Mouse (Mus musculus): ENCODE data around the gene Zfp169. TPM values are rescaled to one million over a fixed set of nuclear protein-coding genes. Genes with fewer than 3 reads are reported as not detected.

The Zfp169 gene
- polyA plus RNA-seq, 1 experiment from 2014 or later: 7.4 TPM

DNA sequence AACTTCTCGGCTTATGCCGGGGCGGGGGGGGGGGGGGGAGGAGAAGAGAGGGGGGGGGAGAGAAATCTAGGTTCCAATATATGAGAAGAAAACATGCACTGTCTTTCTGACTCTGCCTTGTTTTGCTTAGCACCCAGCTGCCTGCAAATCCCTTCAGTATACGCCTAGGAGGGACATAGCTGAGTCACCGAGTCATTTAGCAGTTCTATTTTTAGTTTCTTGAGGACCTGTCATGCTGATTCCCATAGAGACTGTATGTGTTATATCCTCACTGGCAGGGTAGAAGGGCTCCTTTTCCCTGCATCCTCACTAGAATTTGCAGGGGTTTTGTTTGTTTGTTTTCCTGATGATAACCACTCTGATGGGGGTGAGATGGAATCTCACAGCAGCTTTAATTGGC, 20.1 kb downstream of the Zfp169 start:
- peaks cover 57% of the 10 kb centered on the region for H3K36me3 ChIP-seq (ENCODE audit: control insufficient read depth, insufficient read depth, low read length)
- 95% methylated on average over 5 of the region's 5 CpGs for WGBS

DNA sequence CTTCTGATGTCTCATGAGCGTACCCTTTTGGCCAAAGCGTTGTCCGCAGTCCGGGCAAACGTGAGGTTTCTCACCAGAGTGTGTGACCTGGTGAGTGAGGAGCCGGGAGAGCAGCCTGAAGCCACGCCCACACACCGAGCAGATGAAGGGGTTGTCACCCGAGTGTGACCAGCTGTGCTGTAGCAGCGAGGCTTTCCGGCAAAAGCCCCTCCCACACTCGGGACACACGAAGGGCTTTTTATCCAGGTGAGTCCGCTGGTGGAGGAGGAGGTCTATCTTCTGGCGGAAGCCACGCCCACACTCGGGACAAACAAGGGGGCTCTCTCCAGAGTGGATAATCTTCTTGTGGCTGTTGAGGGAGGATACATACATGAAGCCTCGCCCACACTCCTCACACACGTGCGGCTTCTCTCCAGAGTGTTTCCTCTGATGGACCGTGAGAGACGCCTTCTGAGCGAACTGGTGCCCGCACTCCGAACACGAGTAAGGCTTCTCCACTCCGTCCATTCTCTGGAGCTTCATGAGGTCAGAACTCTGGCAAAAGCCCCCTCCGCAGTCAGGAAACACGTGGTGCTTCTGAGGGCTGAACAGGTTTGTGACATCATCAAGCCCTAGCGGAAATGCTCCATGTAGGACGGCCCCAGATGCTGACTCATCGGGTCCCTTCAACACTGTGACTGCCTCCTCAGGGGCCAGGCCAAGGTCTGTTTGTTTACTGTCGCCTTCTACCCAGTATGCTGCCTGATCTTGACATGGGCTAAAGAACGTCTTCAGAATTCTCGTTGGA, 22.7 kb downstream of the Zfp169 start:
- H3K4me3 ChIP-seq (replicated peaks; ENCODE audit: low read depth, low read length): no peak overlapping the region
- no peaks in the 10 kb centered on the region for H3K4me1 ChIP-seq (ENCODE audit: control insufficient read depth, insufficient read depth, low read length)
- no peak for ATAC-seq (ENCODE audit: low FRiP score, low TSS enrichment)
- no peaks in the 10 kb centered on the region for H3K27me3 ChIP-seq (ENCODE audit: control insufficient read depth, insufficient read depth, low read length)
- 88% methylated on average over 35 of the region's 35 CpGs for WGBS
- H3K4me2 ChIP-seq (ENCODE audit: low read length): no peak overlapping the region
- no peak for DNase-seq
- peaks cover 62% of the 10 kb centered on the region for H3K36me3 ChIP-seq (ENCODE audit: control insufficient read depth, insufficient read depth, low read length)
- H3K27ac ChIP-seq (replicated peaks; ENCODE audit: low read depth, low read length): no peak overlapping the region
- H3K9ac ChIP-seq (replicated peaks; ENCODE audit: low read length): no peak overlapping the region
- peaks cover under 1% of the 10 kb centered on the region; the same call in 1 of the 2 replicates for H3K9me3 ChIP-seq (ENCODE audit: control insufficient read depth, low read length)

More for the DNA sequence above, 20.1 kb downstream of the Zfp169 start:
- H3K9me3 ChIP-seq (ENCODE audit: control insufficient read depth, low read length): peaks cover 5% of the 10 kb centered on the region; the same call in 1 of the 2 replicates
- DNase-seq: no peak
- no peak overlapping the region for H3K4me2 ChIP-seq (ENCODE audit: low read length)
- no peak for ATAC-seq (ENCODE audit: low FRiP score, low TSS enrichment)
- no peak overlapping the region for H3K9ac ChIP-seq (replicated peaks; ENCODE audit: low read length)
- H3K4me3 ChIP-seq (replicated peaks; ENCODE audit: low read depth, low read length): no peak overlapping the region
- H3K27ac ChIP-seq (replicated peaks; ENCODE audit: low read depth, low read length): no peak overlapping the region
- peaks cover 2% of the 10 kb centered on the region for H3K4me1 ChIP-seq (ENCODE audit: control insufficient read depth, insufficient read depth, low read length)
- no peaks in the 10 kb centered on the region for H3K27me3 ChIP-seq (ENCODE audit: control insufficient read depth, insufficient read depth, low read length)

GRCm38 (mm10) chr13:48483606-48484005, 29.6 kb downstream of the Zfp169 start:
- H3K36me3 ChIP-seq (ENCODE audit: control insufficient read depth, insufficient read depth, low read length): peaks cover 22% of the 10 kb centered on the region
- WGBS: 94% methylated on average over 4 of the region's 4 CpGs
- H3K27ac ChIP-seq (replicated peaks; ENCODE audit: low read depth, low read length): no peak overlapping the region
- ATAC-seq (ENCODE audit: low FRiP score, low TSS enrichment) (no peak), DNase-seq (no peak)
- no peaks in the 10 kb centered on the region for H3K27me3 ChIP-seq (ENCODE audit: control insufficient read depth, insufficient read depth, low read length)
- no peak overlapping the region for H3K4me2 ChIP-seq (ENCODE audit: low read length)
- no peak overlapping the region for H3K4me3 ChIP-seq (replicated peaks; ENCODE audit: low read depth, low read length)
- no peaks in the 10 kb centered on the region for H3K9me3 ChIP-seq (ENCODE audit: control insufficient read depth, low read length)
- H3K4me1 ChIP-seq (ENCODE audit: control insufficient read depth, insufficient read depth, low read length): no peaks in the 10 kb centered on the region
- no peak overlapping the region for H3K9ac ChIP-seq (replicated peaks; ENCODE audit: low read length)

DNA sequence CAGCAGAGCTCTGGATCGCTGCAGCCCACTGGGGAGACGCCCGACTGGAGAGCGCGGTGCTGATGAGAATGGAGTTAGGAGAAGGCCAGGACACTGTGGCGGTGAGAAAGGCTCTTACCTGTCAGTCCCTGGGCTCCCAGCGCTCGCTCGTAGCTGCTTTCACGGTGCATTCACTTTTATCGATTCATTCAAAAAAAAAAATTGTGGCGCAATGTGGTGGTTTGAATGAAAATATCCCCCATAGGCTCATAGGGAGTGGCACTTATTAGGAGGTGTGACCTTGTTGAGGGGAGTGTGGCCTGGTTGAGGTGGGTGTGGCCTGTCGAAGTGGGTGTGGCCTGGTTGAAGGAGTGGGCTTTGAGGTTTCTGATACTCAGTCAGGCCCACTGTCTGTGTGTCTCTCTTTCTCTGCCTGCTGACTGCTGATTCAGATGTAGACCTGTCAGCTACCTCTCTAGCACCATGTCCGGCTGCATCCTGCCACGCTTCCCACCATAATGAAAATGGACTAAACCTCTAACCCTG, 44.5 kb downstream of the Zfp169 start:
- no peaks in the 10 kb centered on the region for H3K27me3 ChIP-seq (ENCODE audit: control insufficient read depth, insufficient read depth, low read length)
- H3K27ac ChIP-seq (replicated peaks; ENCODE audit: low read depth, low read length): no peak overlapping the region
- no peaks in the 10 kb centered on the region for H3K9me3 ChIP-seq (ENCODE audit: control insufficient read depth, low read length)
- ATAC-seq (ENCODE audit: low FRiP score, low TSS enrichment): no peak
- H3K4me2 ChIP-seq (ENCODE audit: low read length): no peak overlapping the region
- 72% methylated on average over 15 of the region's 15 CpGs for WGBS
- peaks cover 21% of the 10 kb centered on the region for H3K4me1 ChIP-seq (ENCODE audit: control insufficient read depth, insufficient read depth, low read length)
- H3K4me3 ChIP-seq (replicated peaks; ENCODE audit: low read depth, low read length): no peak overlapping the region
- no peak for DNase-seq
- H3K36me3 ChIP-seq (ENCODE audit: control insufficient read depth, insufficient read depth, low read length): no peaks in the 10 kb centered on the region
- H3K9ac ChIP-seq (replicated peaks; ENCODE audit: low read length): no peak overlapping the region

DNA sequence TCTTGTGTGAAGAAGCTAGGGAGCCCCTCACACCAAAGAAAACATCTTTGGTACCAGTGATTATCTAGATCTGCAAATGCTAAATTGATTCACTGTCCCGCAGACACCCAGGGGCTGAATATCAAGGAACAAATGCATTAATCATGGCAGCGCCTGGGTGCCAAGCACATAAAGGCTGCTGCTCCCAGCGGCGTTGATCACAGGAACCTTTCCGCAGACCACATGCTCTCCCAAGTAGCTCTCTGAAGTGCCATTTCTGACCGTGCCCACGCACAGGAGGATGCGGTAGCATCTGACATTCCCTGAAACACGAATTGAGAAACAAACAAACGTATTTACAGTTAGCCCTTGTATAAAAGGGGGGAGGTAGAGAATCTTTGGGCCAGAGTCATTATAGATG, 47.1 kb downstream of the Zfp169 start:
- Histone ChIP-seq H3K4me2 (ENCODE audit: low read length) (no peak overlapping the region), H3K27ac (replicated peaks; ENCODE audit: low read depth, low read length) (peak overlapping the region; percentile 77), H3K9me3 (ENCODE audit: control insufficient read depth, low read length) (no peaks in the 10 kb centered on the region), H3K4me3 (replicated peaks; ENCODE audit: low read depth, low read length) (no peak overlapping the region), H3K4me1 (ENCODE audit: control insufficient read depth, insufficient read depth, low read length) (peaks cover 21% of the 10 kb centered on the region), H3K36me3 (ENCODE audit: control insufficient read depth, insufficient read depth, low read length) (no peaks in the 10 kb centered on the region), H3K9ac (replicated peaks; ENCODE audit: low read length) (peak overlapping the region; percentile 23; the same call in 1 of the 2 replicates), H3K27me3 (ENCODE audit: control insufficient read depth, insufficient read depth, low read length) (no peaks in the 10 kb centered on the region)
- no peak for ATAC-seq (ENCODE audit: low FRiP score, low TSS enrichment)
- DNase-seq: peak; percentile 67
- WGBS: 26% methylated on average over 10 of the region's 10 CpGs

- no peak overlapping the region for H3K4me3 ChIP-seq (replicated peaks; ENCODE audit: low read depth, low read length)
- H3K4me1 ChIP-seq (ENCODE audit: control insufficient read depth, insufficient read depth, low read length): peaks cover 21% of the 10 kb centered on the region
- H3K36me3 ChIP-seq (ENCODE audit: control insufficient read depth, insufficient read depth, low read length): no peaks in the 10 kb centered on the region
- H3K4me2 ChIP-seq (ENCODE audit: low read length): no peak overlapping the region
- H3K9ac ChIP-seq (replicated peaks; ENCODE audit: low read length): no peak overlapping the region
- DNase-seq (peak; percentile 93), ATAC-seq (ENCODE audit: low FRiP score, low TSS enrichment) (peak; percentile 57; the same call in 1 of the 2 replicates)
- H3K9me3 ChIP-seq (ENCODE audit: control insufficient read depth, low read length): no peaks in the 10 kb centered on the region
- no peaks in the 10 kb centered on the region for H3K27me3 ChIP-seq (ENCODE audit: control insufficient read depth, insufficient read depth, low read length)
- 12% methylated on average over 4 of the region's 4 CpGs for WGBS
- 0 out of 2 replicates have a peak overlapping the region, but pooled peaks have one; percentile 32 for H3K27ac ChIP-seq (replicated peaks; ENCODE audit: low read depth, low read length)
These were observed 49.1 kb downstream of the Zfp169 start for GRCm38 (mm10) chr13:48464170-48464569.

DNA sequence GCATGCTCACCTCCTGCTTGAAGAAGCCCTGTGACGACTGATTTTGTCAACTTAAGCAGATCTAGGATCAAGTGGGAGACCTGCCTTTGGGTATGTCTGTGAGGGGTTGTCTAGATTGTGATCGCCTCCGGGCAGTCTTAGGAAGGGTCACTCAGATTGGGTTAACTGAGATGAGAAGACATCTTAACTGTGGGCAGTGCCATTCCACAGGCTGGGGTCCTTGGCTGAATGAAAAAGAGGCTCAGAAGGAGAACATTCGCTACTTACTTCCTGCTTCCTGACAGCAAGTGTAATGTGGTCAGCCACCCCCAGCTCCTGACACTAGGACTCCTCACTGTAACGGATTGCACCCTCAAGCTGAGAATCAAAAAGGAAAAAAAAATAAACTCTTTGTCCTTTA, 54.0 kb downstream of the Zfp169 start:
- no peaks in the 10 kb centered on the region for H3K27me3 ChIP-seq (ENCODE audit: control insufficient read depth, insufficient read depth, low read length)
- H3K36me3 ChIP-seq (ENCODE audit: control insufficient read depth, insufficient read depth, low read length): no peaks in the 10 kb centered on the region
- no peak overlapping the region for H3K4me3 ChIP-seq (replicated peaks; ENCODE audit: low read depth, low read length)
- no peak overlapping the region for H3K4me2 ChIP-seq (ENCODE audit: low read length)
- H3K27ac ChIP-seq (replicated peaks; ENCODE audit: low read depth, low read length): no peak overlapping the region
- no peak overlapping the region for H3K9ac ChIP-seq (replicated peaks; ENCODE audit: low read length)
- H3K9me3 ChIP-seq (ENCODE audit: control insufficient read depth, low read length): no peaks in the 10 kb centered on the region
- no peak for ATAC-seq (ENCODE audit: low FRiP score, low TSS enrichment)
- WGBS: 89% methylated on average over 5 of the region's 5 CpGs
- DNase-seq: no peak
- 0 out of 2 replicates have a peak, but pooled peaks cover 4% of the 10 kb centered on the region for H3K4me1 ChIP-seq (ENCODE audit: control insufficient read depth, insufficient read depth, low read length)

DNA sequence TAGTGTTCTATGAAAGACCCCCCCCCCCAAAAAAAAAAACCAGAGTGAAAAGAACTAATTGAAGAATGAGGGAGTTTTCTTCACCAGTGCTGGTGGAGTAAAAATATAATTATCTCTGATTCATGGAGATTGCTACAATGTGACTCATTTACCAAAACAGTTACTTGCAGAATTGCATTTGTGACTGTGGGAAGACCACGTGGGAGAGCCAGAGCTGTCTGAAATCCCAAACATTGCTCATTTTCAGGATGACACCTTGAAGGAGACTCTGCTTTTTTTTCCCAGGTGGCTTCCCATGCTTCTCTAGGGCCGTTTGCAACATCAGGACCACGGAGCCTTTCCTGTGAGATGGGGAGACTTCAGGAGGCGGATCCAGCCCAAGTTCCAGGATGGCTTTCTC, 65.1 kb downstream of the Zfp169 start:
- ATAC-seq (ENCODE audit: low FRiP score, low TSS enrichment) (no peak), DNase-seq (no peak)
- Histone ChIP-seq H3K4me3 (replicated peaks; ENCODE audit: low read depth, low read length) (no peak overlapping the region), H3K4me2 (ENCODE audit: low read length) (no peak overlapping the region), H3K27ac (replicated peaks; ENCODE audit: low read depth, low read length) (no peak overlapping the region), H3K36me3 (ENCODE audit: control insufficient read depth, insufficient read depth, low read length) (no peaks in the 10 kb centered on the region), H3K9me3 (ENCODE audit: control insufficient read depth, low read length) (no peaks in the 10 kb centered on the region), H3K4me1 (ENCODE audit: control insufficient read depth, insufficient read depth, low read length) (0 out of 2 replicates have a peak, but pooled peaks cover 3% of the 10 kb centered on the region), H3K9ac (replicated peaks; ENCODE audit: low read length) (no peak overlapping the region), H3K27me3 (ENCODE audit: control insufficient read depth, insufficient read depth, low read length) (no peaks in the 10 kb centered on the region)
- WGBS: 38% methylated on average over 4 of the region's 4 CpGs

GRCm38 (mm10) chr13:48443996-48444395, 69.3 kb downstream of the Zfp169 start:
- no peak overlapping the region for H3K4me2 ChIP-seq (ENCODE audit: low read length)
- H3K9me3 ChIP-seq (ENCODE audit: control insufficient read depth, low read length): no peaks in the 10 kb centered on the region
- H3K36me3 ChIP-seq (ENCODE audit: control insufficient read depth, insufficient read depth, low read length): no peaks in the 10 kb centered on the region
- no peaks in the 10 kb centered on the region for H3K27me3 ChIP-seq (ENCODE audit: control insufficient read depth, insufficient read depth, low read length)
- 9% methylated on average over 8 of the region's 8 CpGs for WGBS
- no peak overlapping the region for H3K9ac ChIP-seq (replicated peaks; ENCODE audit: low read length)
- H3K27ac ChIP-seq (replicated peaks; ENCODE audit: low read depth, low read length): peak overlapping the region; percentile 78
- ATAC-seq (ENCODE audit: low FRiP score, low TSS enrichment): no peak; the same call in 1 of the 2 replicates
- 0 out of 2 replicates have a peak, but pooled peaks cover 3% of the 10 kb centered on the region for H3K4me1 ChIP-seq (ENCODE audit: control insufficient read depth, insufficient read depth, low read length)
- DNase-seq: peak; percentile 68
- H3K4me3 ChIP-seq (replicated peaks; ENCODE audit: low read depth, low read length): no peak overlapping the region
